Mouse (Mus musculus) MEL (cell line): Measurements from ENCODE around the gene Lrrc4.

Experiments used
- CTCF ChIP-seq, 3 experiments: IDR thresholded peaks in 2 of 3; conservative IDR thresholded peaks in 1 of 3; 2 replicates each; pipeline ENCODE4 v1.5.1; 2011 to 2012; ENCODE audit warnings: low read length in 3 of 3, low read depth in 2 of 3, mild to moderate bottlenecking in 2 of 3, improper control_type of control experiment in 1 of 3, inconsistent platforms in 1 of 3, mixed read lengths in 1 of 3, moderate library complexity in 1 of 3; ENCODE audit not compliant: control insufficient read depth in 1 of 3, insufficient read depth in 1 of 3, poor library complexity in 1 of 3, severe bottlenecking in 1 of 3
- ELF1 ChIP-seq: IDR thresholded peaks from 2 replicates; pipeline ENCODE4 v1.6.1; 2014; ENCODE audit warnings: low read depth, mild to moderate bottlenecking, inconsistent platforms, low read length, improper control_type of control experiment, moderate library complexity
- EP300 ChIP-seq, 2 experiments: IDR thresholded peaks; 2 replicates each; pipeline ENCODE4 v1.6.1; 2011; ENCODE audit warnings: improper control_type of control experiment in 2 of 2, low read length in 2 of 2, low read depth in 1 of 2, mild to moderate bottlenecking in 1 of 2
- GABPA ChIP-seq: IDR thresholded peaks from 2 replicates; pipeline ENCODE4 v1.6.1; 2012; ENCODE audit warnings: low read depth, mild to moderate bottlenecking, inconsistent platforms, low read length, improper control_type of control experiment, moderate library complexity
- GATA1 ChIP-seq: IDR thresholded peaks from 2 replicates; pipeline ENCODE4 v1.6.1; 2011; ENCODE audit warnings: low read depth, low read length, improper control_type of control experiment
- HCFC1 ChIP-seq: IDR thresholded peaks from 2 replicates; pipeline ENCODE4 v1.6.1; 2012; ENCODE audit warnings: low read depth, mild to moderate bottlenecking, inconsistent platforms, low read length, improper control_type of control experiment, moderate library complexity
- MAX ChIP-seq: IDR thresholded peaks from 2 replicates; pipeline ENCODE4 v1.6.1; 2011; ENCODE audit warnings: low read length, improper control_type of control experiment
- POLR2A ChIP-seq, 2 experiments: IDR thresholded peaks; 2 replicates each; pipeline ENCODE4 v1.6.1; 2011 to 2012; ENCODE audit warnings: low read length in 2 of 2, mild to moderate bottlenecking in 2 of 2, control low read depth in 1 of 2, improper control_type of control experiment in 1 of 2, low read depth in 1 of 2, moderate library complexity in 1 of 2; ENCODE audit not compliant: control insufficient read depth in 1 of 2, insufficient read depth in 1 of 2, poor library complexity in 1 of 2
- RAD21 ChIP-seq: IDR thresholded peaks from 2 replicates; pipeline ENCODE4 v1.6.1; 2011; ENCODE audit warnings: mild to moderate bottlenecking, low read depth, low read length, improper control_type of control experiment
- RCOR1 ChIP-seq: IDR thresholded peaks from 2 replicates; pipeline ENCODE4 v1.6.1; 2012; ENCODE audit warnings: low read depth, mild to moderate bottlenecking, inconsistent platforms, low read length, improper control_type of control experiment
- SMC3 ChIP-seq: IDR thresholded peaks from 2 replicates; pipeline ENCODE4 v1.6.1; 2011; ENCODE audit warnings: low read depth, low read length, improper control_type of control experiment
- TAL1 ChIP-seq: IDR thresholded peaks from 2 replicates; pipeline ENCODE4 v1.6.1; 2012; ENCODE audit warnings: mild to moderate bottlenecking, inconsistent platforms, low read length, moderate library complexity, mixed read lengths
- USF1 ChIP-seq: IDR thresholded peaks from 2 replicates; pipeline ENCODE4 v1.6.1; 2014; ENCODE audit warnings: low read depth, mild to moderate bottlenecking, inconsistent platforms, low read length, improper control_type of control experiment, moderate library complexity
- ZNF384 ChIP-seq: IDR thresholded peaks from 2 replicates; pipeline ENCODE4 v1.6.1; 2012; ENCODE audit warnings: low read depth, mild to moderate bottlenecking, inconsistent platforms, low read length, improper control_type of control experiment

DNA sequence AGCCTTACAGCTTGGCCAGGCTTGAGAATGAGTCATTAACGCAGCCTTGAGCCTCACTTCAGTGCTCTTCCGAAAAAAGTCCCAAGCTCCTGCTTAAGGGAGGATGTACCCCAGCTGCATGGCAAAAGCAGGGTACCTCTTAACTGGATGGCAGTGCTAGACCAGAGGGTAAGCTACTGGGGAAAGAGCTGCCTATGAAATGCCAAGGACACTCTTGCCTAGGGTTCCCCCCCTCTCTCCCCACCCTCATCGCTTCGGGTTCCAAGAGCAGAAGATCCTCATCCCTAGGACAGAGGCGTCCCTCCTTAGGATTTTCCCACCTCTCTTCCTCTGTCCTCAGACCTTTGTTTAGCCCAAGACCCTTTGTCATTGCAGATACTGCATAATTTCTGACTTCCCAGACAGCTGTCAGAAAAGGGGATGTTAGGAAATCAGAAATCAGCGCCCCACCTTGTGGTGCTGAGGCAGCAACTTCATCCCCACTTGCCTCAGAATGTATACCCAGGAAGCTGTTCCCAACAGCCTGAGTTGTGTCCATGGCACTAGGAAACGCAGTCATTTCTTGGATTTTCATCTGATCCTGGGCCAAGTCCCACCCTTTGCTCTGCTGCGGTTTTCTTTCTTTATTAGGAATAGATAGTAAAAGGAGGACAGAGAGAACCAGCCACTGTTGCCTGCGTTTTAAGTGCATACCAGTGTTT lies 4.7 kb downstream of the Lrrc4 start:
- TF ChIP-seq POLR2A (IDR thresholded peaks at IDR 0.05; ENCODE audit: control insufficient read depth in 1 of 2, insufficient read depth in 1 of 2, low read depth in 1 of 2, low read length in 2 of 2, poor library complexity in 1 of 2) (no peak), GATA1 (no peak), GABPA (no peak), MAX (no peak), TAL1 (no peak), CTCF (IDR thresholded peaks at IDR 0.05 in 2 of 3, conservative IDR thresholded peaks at IDR 0.05 in 1 of 3; ENCODE audit: control insufficient read depth in 1 of 3, insufficient read depth in 1 of 3, low read depth in 2 of 3, low read length in 3 of 3, poor library complexity in 1 of 3, severe bottlenecking in 1 of 3) (no peak), SMC3 (no peak), RAD21 (no peak), ELF1 (no peak), ZNF384 (no peak), EP300 (IDR thresholded peaks at IDR 0.05; ENCODE audit: low read depth in 1 of 2, low read length in 2 of 2) (no peak), RCOR1 (no peak), USF1 (no peak), HCFC1 (no peak)
